Mouse (Mus musculus) CH12.LX (cell line): ENCODE results near the gene Fbxo7. TPM values are rescaled to one million over a fixed set of nuclear protein-coding genes. Genes with fewer than 3 reads are reported as not detected.

Source experiments
- DNase-seq: peaks from one replicate; pipeline ENCODE4 v3.0.0-alpha.2; 2013; ENCODE audit errors: extremely low read depth
- H3K27ac ChIP-seq: 2 replicates; pipeline ENCODE4 v1.5.1; 2012; ENCODE audit warnings: low read depth, mild to moderate bottlenecking, control low read depth, moderate library complexity; ENCODE audit not compliant: insufficient read depth
- H3K27me3 ChIP-seq: replicated peaks from 2 replicates; pipeline ENCODE3; 2012; ENCODE audit warnings: inconsistent platforms
- H3K36me3 ChIP-seq, 2 experiments: replicated peaks in 1 of 2; 2 replicates each; pipeline versions ENCODE3 to v1.6.1; 2012; ENCODE audit warnings: inconsistent platforms in 1 of 2, low read length in 1 of 2, mild to moderate bottlenecking in 1 of 2, mixed read lengths in 1 of 2, moderate library complexity in 1 of 2; ENCODE audit not compliant: control insufficient read depth in 1 of 2, insufficient read depth in 1 of 2
- H3K4me1 ChIP-seq, 2 experiments: 2 replicates each; pipeline ENCODE4 v1.6.1; 2012; ENCODE audit warnings: inconsistent platforms in 1 of 2, moderate library complexity in 1 of 2; ENCODE audit not compliant: insufficient read depth in 2 of 2, control insufficient read depth in 1 of 2
- H3K4me2 ChIP-seq: 2 replicates; pipeline ENCODE4 v1.6.1; 2012; ENCODE audit warnings: low read depth, mild to moderate bottlenecking, control low read depth; ENCODE audit not compliant: poor library complexity, insufficient read depth, severe bottlenecking
- H3K4me3 ChIP-seq, 3 experiments: fragments of 150-350 bp in 1 of 3; sonication (generic) in 1 of 3; replicated peaks in 1 of 3; 2 replicates each; pipeline versions ENCODE3 to v1.5.1; 2011 to 2012; ENCODE audit warnings: low read depth in 2 of 3, low read length in 2 of 3, mild to moderate bottlenecking in 2 of 3, moderate library complexity in 2 of 3, control low read depth in 1 of 3, improper control_type of control experiment in 1 of 3, inconsistent platforms in 1 of 3, mixed read lengths in 1 of 3; ENCODE audit not compliant: poor library complexity in 1 of 3
- H3K79me2 ChIP-seq: replicated peaks from 2 replicates; pipeline ENCODE4 v1.6.1; 2012; ENCODE audit warnings: mild to moderate bottlenecking, moderate library complexity; ENCODE audit not compliant: control insufficient read depth, poor library complexity, insufficient read depth, severe bottlenecking; ENCODE audit errors: extremely low read depth
- H3K9ac ChIP-seq: 2 replicates; pipeline ENCODE4 v1.6.1; 2012; ENCODE audit warnings: low read depth, mild to moderate bottlenecking, control low read depth, moderate library complexity; ENCODE audit not compliant: insufficient read depth
- H3K9me3 ChIP-seq: replicated peaks from 2 replicates; pipeline ENCODE3; 2012; ENCODE audit warnings: low read length, inconsistent platforms, mixed read lengths
- BHLHE40 ChIP-seq: IDR thresholded peaks from 2 replicates; pipeline ENCODE4 v1.6.1; 2011; ENCODE audit warnings: mild to moderate bottlenecking, low read depth, low read length, improper control_type of control experiment
- ELF1 ChIP-seq: IDR thresholded peaks from 2 replicates; pipeline ENCODE4 v1.6.1; 2014; ENCODE audit warnings: low read depth, mild to moderate bottlenecking, inconsistent platforms, low read length, improper control_type of control experiment
- IRF4 ChIP-seq: IDR thresholded peaks from 2 replicates; pipeline ENCODE4 v1.6.1; 2014; ENCODE audit warnings: low read depth, mild to moderate bottlenecking, inconsistent platforms, low read length, improper control_type of control experiment
- JUN ChIP-seq: IDR thresholded peaks from 2 replicates; pipeline ENCODE4 v1.6.1; 2011; ENCODE audit warnings: low read depth, mild to moderate bottlenecking, low read length, improper control_type of control experiment, moderate library complexity; ENCODE audit not compliant: insufficient read depth
- JUND ChIP-seq: conservative IDR thresholded peaks from 2 replicates; pipeline ENCODE4 v1.6.1; 2011; ENCODE audit warnings: low read depth, low read length, improper control_type of control experiment
- MAFK ChIP-seq: IDR thresholded peaks from 2 replicates; pipeline ENCODE4 v1.6.1; 2011; ENCODE audit warnings: low read length, improper control_type of control experiment; ENCODE audit not compliant: insufficient replicate concordance
- MAX ChIP-seq: IDR thresholded peaks from 2 replicates; pipeline ENCODE4 v1.6.1; 2011; ENCODE audit warnings: low read length, improper control_type of control experiment
- MAZ ChIP-seq: IDR thresholded peaks from 2 replicates; pipeline ENCODE4 v1.6.1; 2012; ENCODE audit warnings: low read depth, mild to moderate bottlenecking, inconsistent platforms, low read length, improper control_type of control experiment, moderate library complexity
- MEF2A ChIP-seq: IDR thresholded peaks from 2 replicates; pipeline ENCODE4 v1.6.1; 2014; ENCODE audit warnings: low read depth, mild to moderate bottlenecking, inconsistent platforms, low read length, improper control_type of control experiment, borderline replicate concordance
- MXI1 ChIP-seq: IDR thresholded peaks from 2 replicates; pipeline ENCODE4 v1.6.1; 2011; ENCODE audit warnings: mild to moderate bottlenecking, low read depth, low read length, improper control_type of control experiment
- NELFE ChIP-seq: IDR thresholded peaks from 2 replicates; pipeline ENCODE4 v1.6.1; 2011; ENCODE audit warnings: low read depth, low read length, improper control_type of control experiment
- POLR2A ChIP-seq: IDR thresholded peaks from 2 replicates; pipeline ENCODE4 v1.6.1; 2011; ENCODE audit warnings: low read depth, mild to moderate bottlenecking, improper control_type of control experiment, low read length
- RCOR1 ChIP-seq: conservative IDR thresholded peaks from 2 replicates; pipeline ENCODE4 v1.6.1; 2012; ENCODE audit warnings: low read depth, mild to moderate bottlenecking, inconsistent platforms, low read length, improper control_type of control experiment
- SIN3A ChIP-seq: IDR thresholded peaks from 2 replicates; pipeline ENCODE4 v1.6.1; 2012; ENCODE audit warnings: low read length, improper control_type of control experiment, inconsistent platforms
- SMC3 ChIP-seq: IDR thresholded peaks from 2 replicates; pipeline ENCODE4 v1.6.1; 2011; ENCODE audit warnings: low read depth, low read length, improper control_type of control experiment
- USF1 ChIP-seq: IDR thresholded peaks from 2 replicates; pipeline ENCODE4 v1.6.1; 2014; ENCODE audit warnings: low read depth, mild to moderate bottlenecking, inconsistent platforms, low read length, improper control_type of control experiment
- ZNF384 ChIP-seq: IDR thresholded peaks from 2 replicates; pipeline ENCODE4 v1.6.1; 2012; ENCODE audit warnings: low read depth, low read length, improper control_type of control experiment, inconsistent platforms
- dilution Hi-C: fragments of 300-500 bp; cut with MboI; formaldehyde crosslinking; loops from 2 replicates; pipeline ENCODE4 v1.14.3; 2020; ENCODE audit warnings: low sequenced_read_pairs; ENCODE audit not compliant: extremely low pct_unique_long_range_greater_than_20kb, extremely low pct_ligation_motif_present
- in situ Hi-C: fragments of 300-500 bp; cut with MboI; formaldehyde crosslinking; loops from 3 replicates; pipeline ENCODE4 v1.14.3; 2019; ENCODE audit warnings: low sequenced_read_pairs, low pct_ligation_motif_present, low pct_unique_long_range_greater_than_20kb, mixed read lengths
- polyA plus RNA-seq: library from polyadenylated mRNA; unstranded; fragments of >175 nt; gene quantifications from 2 replicates; pipeline ENCODE4 v1.2.1, GENCODE M21; 2012; ENCODE audit warnings: low read depth; ENCODE audit not compliant: insufficient read length
- total RNA-seq, 2 experiments: library from RNA; depleted of rRNA; stranded (reverse); fragments of 300-350 nt in 1 of 2; fragments of >200 nt in 1 of 2; gene quantifications; 2 replicates each; pipeline ENCODE4 v1.2.3; 2012 to 2014

Gene Fbxo7
- total and polyA plus RNA-seq, 3 experiments: 13.1 to 18.7 (median 18.3) TPM

DNA sequence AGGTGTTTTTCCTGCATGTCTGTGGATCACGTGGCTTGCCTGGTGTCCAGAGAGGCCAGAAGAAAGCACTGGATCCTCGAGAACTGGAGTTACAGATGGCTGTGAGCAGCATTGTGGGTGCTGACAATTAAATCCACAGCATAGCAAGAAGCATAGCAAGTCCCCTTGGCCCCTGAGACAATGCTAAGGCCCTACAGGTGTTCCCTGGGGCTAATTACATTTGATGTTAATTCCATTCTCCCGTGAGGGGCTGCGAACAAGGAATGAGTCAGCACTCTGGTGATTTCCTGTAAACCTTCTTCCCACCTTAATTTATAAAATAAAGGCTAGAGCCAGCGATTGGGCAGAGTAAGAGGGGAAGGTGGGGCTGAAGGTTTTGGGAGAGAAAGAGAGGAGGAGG is 3.0 kb upstream of the Fbxo7 start:
- H3K4me1 ChIP-seq: peaks cover 0 to 24% of the 10 kb centered on the region in 2 experiments; a peak in 2 of 4 replicates
- no peak overlapping the region for H3K27ac ChIP-seq
- H3K79me2 ChIP-seq: no peaks in the 10 kb centered on the region; the same call in 1 of the 2 replicates
- no peaks in the 10 kb centered on the region for H3K36me3 ChIP-seq
- TF ChIP-seq MEF2A: no peak
- DNase-seq: no peak
- in situ Hi-C loops: no loop called here
- dilution Hi-C loops: no loop called here
- H3K4me3 ChIP-seq: no peak overlapping the region
- H3K9me3 ChIP-seq: no peaks in the 10 kb centered on the region
- no peak overlapping the region for H3K4me2 ChIP-seq
- no peak overlapping the region for H3K9ac ChIP-seq
- peaks cover 3% of the 10 kb centered on the region for H3K27me3 ChIP-seq

DNA sequence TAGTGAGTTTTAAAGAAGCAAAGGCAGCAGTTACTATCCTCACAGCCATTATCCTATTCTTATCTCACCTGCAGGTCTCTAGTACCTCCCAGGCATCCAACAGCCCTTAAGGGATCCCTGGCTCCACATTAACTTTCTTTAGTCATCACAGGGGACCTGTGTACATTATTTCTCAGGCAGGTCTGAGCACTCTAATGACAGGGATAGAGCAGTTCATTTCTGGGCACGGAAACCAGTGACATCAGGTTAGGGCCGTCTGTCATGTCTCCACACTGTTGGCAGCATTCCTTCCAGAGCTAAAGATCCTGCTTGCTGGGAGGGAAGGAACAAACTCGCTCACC is 394 bp upstream of the Fbxo7 start:
- dilution Hi-C loops (no loop called here), in situ Hi-C loops (no loop called here)
- no peak for DNase-seq
- peak overlapping the region; percentile 60 for H3K4me2 ChIP-seq
- peak overlapping the region; percentile 28; the same call in 1 of the 2 replicates for H3K9ac ChIP-seq
- H3K27me3 ChIP-seq: no peaks in the 10 kb centered on the region
- no peaks in the 10 kb centered on the region for H3K9me3 ChIP-seq
- TF ChIP-seq NELFE: no peak
- TF ChIP-seq SIN3A: no peak
- no peak for TF ChIP-seq MAX
- TF ChIP-seq ELF1: no peak
- TF ChIP-seq MXI1: no peak
- no peak for TF ChIP-seq USF1
- TF ChIP-seq POLR2A: no peak
- TF ChIP-seq JUND: no peak
- no peak for TF ChIP-seq JUN
- TF ChIP-seq RCOR1: no peak
- TF ChIP-seq MAZ: no peak
- no peak for TF ChIP-seq SMC3
- no peak overlapping the region for H3K27ac ChIP-seq
- H3K36me3 ChIP-seq: peaks cover 0 to 16% of the 10 kb centered on the region in 2 experiments
- H3K4me1 ChIP-seq: peaks cover 0 to 26% of the 10 kb centered on the region in 2 experiments; a peak in 2 of 4 replicates
- H3K4me3 ChIP-seq: peak overlapping the region; percentile 15 to 93 (median 31)
- H3K79me2 ChIP-seq: peaks cover 1% of the 10 kb centered on the region; the same call in 1 of the 2 replicates

DNA sequence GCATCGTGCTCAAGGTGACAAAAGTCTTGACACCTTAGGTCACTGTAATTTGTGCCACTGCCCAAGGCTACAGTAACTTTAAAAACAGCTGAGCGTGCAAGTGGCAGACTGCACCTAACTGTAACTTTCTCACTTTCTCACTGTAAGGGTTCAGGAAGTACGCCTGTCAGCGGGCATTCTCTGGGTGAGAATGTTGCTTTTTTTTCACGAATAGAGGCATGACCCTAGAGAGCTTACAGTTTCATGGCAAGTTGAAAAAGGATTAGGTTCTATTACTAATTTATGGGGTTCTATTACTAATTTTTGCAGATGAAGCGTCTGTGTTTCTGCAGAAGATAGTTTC is 673 bp downstream of the Fbxo7 start:
- peaks cover 1% of the 10 kb centered on the region; the same call in 1 of the 2 replicates for H3K79me2 ChIP-seq
- no peaks in the 10 kb centered on the region for H3K27me3 ChIP-seq
- no peak for DNase-seq
- H3K4me1 ChIP-seq: peaks cover 0 to 26% of the 10 kb centered on the region in 2 experiments; a peak in 2 of 4 replicates
- H3K27ac ChIP-seq: no peak overlapping the region
- in situ Hi-C loops (no loop called here), dilution Hi-C loops (no loop called here)
- TF ChIP-seq IRF4 (no peak), ZNF384 (0 out of 2 replicates have a peak, but pooled peaks have one; percentile 29), MAZ (no peak), POLR2A (no peak), BHLHE40 (no peak), MAFK (peak; percentile 46; the same call in 1 of the 2 replicates)
- H3K36me3 ChIP-seq: peaks cover 0 to 22% of the 10 kb centered on the region in 2 experiments
- no peaks in the 10 kb centered on the region for H3K9me3 ChIP-seq
- H3K4me2 ChIP-seq: peak overlapping the region; percentile 31; the same call in 1 of the 2 replicates
- peak overlapping the region; percentile 55; the same call in 1 of the 2 replicates for H3K9ac ChIP-seq
- H3K4me3 ChIP-seq: peak overlapping the region; percentile 68 to 93 (median 85)
